Mouse (Mus musculus) inflammation-experienced regulatory T-cells, adult 6 months (primary cell): ENCODE results near the gene Abca12. TPM values are rescaled to one million over a fixed set of nuclear protein-coding genes. Genes with fewer than 3 reads are reported as not detected.

ENCODE experiments used
- ATAC-seq: one replicate; pipeline ENCODE4 v1.8.0; 2017
- polyA plus RNA-seq, 3 experiments: library from polyadenylated mRNA; unstranded; fragments of 100-300 nt; shearing (Covaris generic); gene quantifications; one replicate each; pipeline ENCODE4 v1.2.1; 2017

The Abca12 gene
- polyA plus RNA-seq, result not detected

- no peak for ATAC-seq
These were observed at the start of gene Abca12 for GRCm38 (mm10) chr1:71414810-71415209. Gene Abca12 (minus strand): TSS chr1:71414910.

DNA sequence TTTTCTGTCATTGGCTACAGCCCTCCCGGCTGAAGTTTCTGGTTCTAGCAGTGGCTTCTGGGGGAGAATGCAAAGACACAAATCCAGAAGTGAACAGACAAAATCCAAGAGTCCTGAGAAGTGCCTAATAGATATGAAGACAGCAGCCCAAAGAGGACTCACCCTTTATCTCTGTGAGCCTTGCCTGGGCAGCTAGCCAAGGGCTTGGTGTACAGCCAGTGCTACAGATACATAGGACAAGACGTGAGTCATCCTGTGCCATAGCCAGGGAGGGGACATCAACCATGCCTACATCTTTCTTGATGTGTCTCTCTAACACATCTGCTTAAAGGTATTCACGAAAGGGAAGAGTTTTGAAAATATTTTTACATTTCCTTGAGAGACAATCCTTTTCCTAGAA is 43.3 kb upstream of the Abca12 start:
- ATAC-seq, result no peak

DNA sequence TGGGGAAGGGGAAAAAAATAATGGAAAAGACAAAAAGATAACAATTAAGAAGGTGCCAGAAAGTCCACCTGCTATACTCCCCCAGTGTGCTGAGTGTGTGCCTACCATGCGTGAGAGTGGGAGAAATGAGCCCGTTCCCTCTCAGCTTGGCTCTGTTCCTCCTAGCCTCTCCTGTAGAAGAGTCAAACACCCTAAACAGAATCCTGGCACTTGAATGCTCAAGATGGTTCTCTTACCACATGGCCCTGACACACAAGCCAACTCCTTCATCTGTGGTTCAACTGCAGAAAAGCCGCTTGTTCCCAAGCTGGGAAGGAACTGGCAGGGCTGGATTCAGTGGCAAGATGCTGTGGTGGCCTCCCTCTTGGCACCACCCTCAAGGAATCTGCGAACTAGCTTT is 32.7 kb upstream of the Abca12 start:
- ATAC-seq, result no peak

DNA sequence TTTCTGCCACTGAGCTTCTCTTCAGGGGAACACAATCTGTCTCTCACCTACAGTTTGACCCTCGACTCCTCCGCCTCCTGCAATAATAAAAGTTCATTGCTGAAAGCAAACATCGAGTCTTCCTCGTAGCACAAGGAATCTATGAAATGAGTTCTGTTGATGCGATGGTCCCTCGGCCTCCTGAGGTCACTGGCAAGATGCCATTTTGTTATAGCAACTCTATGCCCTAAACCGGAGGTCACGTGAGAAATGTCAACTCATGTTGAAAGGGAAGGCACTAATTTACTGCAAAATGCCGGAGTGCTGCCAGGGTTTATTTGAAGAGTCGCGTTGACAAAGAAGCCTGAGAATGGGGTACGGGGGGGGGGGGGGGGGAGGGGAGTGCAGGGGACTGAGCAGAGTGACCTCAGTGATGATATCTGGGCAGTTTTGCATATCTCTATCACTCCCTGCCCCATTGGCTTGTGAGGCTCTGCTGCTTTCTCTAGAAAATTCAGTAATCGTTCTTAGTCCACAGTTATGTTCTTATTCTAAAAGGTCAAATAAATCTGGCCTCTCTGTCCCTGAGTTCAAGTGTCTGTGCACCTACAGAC is 7.1 kb upstream of the Abca12 start:
- ATAC-seq, result no peak

GRCm38 (mm10) chr1:71418467-71418866 is 3.8 kb upstream of the Abca12 start:
- no peak for ATAC-seq

DNA sequence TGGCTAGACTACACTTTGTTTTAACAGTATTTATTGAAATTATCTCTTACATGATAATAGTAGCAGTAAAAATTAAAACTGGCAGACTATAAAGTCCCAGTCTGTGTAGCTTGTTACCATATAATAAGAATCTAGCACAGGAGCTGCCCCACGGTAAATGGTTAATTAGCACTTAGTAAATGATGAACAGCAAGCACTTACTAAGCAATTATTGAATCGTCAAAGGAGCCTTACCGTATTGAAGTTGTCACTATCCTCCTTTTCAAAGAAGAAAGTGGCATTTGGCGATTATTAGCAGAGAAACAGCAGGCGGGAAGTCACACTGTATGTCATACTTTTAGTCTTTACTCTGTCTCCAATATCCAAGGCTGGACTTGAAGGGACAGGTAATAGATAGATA is 3.2 kb upstream of the Abca12 start:
- ATAC-seq, result no peak

DNA sequence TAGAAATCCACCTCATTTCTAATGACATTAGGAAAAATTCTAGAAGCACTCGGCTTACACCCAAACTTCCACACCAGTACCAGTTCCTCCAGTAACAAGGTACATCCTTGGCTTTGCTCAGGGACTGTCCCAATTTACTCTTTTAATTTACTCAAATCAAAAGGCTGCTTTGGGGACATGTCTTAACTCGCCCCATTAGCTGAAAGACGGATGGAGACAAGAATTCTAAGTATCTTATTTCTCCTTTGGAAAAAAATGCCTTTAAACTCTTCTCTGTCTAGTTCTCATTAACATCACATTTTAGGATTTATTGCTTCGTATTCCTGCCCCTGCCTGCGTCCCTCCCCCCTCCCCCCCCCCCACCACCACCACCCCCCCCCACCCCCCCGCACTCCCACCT is 626 bp downstream of the Abca12 start:
- no peak for ATAC-seq

- no peak for ATAC-seq
These were observed 1.6 kb downstream of the Abca12 start for GRCm38 (mm10) chr1:71413114-71413513.

DNA sequence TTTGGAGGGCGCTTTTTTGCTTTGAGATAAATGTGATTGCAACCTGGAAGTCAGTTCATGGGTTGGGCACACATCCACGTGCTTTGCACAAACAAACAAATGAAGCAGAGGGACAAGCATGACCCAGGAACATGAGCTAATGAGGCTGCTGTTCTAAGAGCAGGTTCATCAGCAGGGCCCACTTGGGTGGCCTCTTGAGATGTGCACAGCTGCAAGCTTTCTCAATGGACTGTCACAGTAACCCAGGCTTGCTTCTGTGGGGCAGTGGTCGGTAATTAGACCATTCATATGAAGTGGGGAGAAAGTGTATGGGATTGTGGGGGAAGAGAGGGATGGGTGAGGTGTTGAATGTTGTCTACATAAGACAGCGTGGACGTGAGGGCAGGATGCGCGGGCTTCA is 7.0 kb downstream of the Abca12 start:
- no peak for ATAC-seq

- ATAC-seq, result no peak
These were observed 17.1 kb downstream of the Abca12 start for GRCm38 (mm10) chr1:71397635-71398034.

DNA sequence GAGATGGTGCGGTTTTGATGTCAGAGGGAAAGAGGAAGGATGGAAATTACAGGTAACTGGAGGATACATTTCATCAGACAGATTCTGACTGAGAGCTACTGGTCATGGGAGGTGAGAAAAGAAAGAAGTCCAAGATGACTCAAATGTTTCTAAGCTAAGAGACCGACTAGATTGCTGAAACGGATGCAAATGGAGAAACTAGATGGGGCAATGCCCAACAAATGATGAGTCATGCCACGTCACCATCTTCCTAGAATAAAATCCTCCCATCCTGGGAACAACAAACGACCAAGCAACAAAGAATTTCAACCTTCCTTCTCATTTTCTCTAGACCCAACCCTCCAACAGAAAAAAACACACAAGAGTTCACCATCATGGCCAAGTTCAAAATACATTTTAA is 18.6 kb downstream of the Abca12 start:
- ATAC-seq, result no peak

DNA sequence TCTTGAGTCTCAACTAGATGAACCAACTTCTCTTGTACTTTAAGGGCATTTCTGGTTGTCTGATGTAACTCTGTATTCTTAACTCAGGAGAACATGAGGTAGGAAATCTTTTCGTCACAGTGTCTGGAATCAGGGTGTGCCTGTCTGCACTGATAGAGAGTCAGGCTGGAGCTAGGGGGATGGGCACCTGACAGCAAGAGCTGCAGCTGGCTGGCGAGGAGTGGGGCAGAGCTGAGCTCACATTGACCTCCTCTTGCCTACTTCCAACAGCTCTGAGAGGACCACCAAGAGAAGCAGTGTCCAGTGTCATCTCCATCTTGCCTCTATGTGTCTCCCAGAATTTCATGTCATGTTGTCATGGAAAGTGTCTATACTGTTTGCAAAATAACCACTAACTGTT is 20.5 kb downstream of the Abca12 start:
- no peak for ATAC-seq

GRCm38 (mm10) chr1:71393489-71393888 is 21.2 kb downstream of the Abca12 start:
- ATAC-seq, result no peak

- ATAC-seq, result no peak
These were observed 22.2 kb downstream of the Abca12 start for GRCm38 (mm10) chr1:71392463-71392862.

DNA sequence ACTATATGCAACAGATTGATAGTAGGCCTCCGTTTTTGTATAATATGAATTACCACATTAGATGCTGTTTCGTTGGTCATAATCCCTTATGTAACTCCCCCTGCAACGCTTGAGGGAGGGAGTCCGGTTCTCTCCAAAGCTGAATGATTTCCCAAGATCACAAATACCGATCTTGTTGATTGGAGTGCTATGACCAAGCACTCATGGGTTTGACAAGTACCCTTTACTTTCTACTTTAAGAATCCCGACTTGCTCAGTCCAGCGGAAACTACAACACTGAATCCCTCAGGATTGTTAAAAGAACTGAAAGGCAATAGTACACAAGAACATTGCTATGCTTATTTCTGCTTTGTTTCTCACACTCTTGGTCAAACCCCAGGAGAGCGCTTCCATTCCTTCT is 28.1 kb downstream of the Abca12 start:
- no peak for ATAC-seq

GRCm38 (mm10) chr1:71384098-71384497 is 30.6 kb downstream of the Abca12 start:
- no peak for ATAC-seq

- no peak for ATAC-seq
These were observed 41.6 kb downstream of the Abca12 start for GRCm38 (mm10) chr1:71373090-71373489.

- ATAC-seq, result no peak
These were observed 44.4 kb downstream of the Abca12 start for GRCm38 (mm10) chr1:71370266-71370665.

GRCm38 (mm10) chr1:71367770-71368169 is 46.9 kb downstream of the Abca12 start:
- no peak for ATAC-seq

DNA sequence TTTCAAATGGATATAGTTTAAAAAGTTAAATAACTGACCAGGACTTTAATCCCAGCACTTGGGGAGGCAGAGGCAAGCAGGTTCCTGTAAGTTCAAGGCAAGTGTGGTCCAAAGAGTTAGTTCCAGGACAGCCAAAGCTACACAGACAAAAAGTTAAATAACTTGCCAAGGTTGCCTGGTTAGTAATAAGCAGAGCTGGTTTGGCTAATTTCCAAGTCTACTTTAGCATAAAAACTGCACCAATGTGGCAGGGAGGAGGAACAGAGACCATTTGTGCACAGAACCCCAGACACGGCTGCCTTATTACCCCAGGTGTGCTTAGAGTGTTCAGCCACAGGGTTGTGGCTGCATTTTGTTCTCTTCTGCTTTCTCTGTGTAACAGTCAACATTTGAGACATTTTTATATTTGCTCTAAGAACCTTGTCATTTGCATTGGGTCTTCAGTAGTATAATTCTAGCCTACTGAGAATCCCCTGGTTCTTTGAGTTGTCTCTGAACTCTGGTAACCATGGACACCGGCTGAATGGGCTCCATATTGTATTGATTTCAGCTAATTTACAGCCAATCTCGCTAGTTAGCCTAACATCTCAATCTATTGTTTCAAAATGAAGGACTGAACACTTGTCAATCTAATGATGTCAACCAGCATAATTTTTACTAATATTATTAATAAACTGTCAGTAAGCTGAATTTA is 71.7 kb downstream of the Abca12 start:
- no peak for ATAC-seq

GRCm38 (mm10) chr1:71342261-71342594 is 72.5 kb downstream of the Abca12 start:
- no peak for ATAC-seq

DNA sequence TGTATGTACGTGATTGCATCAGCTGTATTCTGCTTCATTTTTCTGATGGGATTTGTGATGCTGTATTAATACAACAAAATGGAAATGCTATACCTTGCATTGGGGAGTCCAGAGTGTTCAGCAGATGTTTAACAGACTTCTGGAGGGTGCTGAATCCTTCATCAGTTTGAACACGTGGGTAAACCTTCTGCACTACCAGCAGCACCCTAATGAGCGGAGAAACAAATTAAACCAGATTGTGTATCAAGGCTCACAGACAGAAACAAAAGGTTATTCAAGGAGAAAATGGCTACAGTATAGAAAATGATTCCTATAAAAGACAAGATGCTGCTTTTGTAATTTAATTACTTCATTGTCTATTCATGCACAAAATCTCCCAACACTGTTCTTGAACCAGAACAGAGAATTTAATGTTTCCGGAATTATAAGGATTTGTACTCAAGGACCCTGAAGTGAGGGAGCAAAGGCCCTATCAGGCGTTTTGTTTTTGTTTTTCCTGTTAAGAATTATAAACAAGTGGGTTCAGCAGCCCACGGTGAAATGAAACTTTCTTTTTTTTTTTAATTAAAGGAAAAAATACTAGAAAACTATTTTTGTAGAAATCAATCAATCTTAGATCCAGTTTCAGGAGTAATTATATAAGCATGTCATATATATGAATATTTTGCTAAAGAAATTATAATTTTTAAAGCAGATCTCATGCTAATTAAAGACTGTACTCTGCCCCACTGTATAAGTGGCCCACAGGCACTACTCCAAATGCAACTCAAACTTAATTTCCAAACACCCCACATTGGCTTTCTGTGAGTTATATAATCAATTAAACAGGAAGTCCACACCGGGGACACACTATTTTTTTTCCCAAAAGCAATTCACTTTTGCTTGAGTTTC is 73.1 kb downstream of the Abca12 start:
- ATAC-seq, result no peak

GRCm38 (mm10) chr1:71338548-71339340 is 76.0 kb downstream of the Abca12 start:
- no peak for ATAC-seq
